Mouse (Mus musculus) limb, embryonic 11.5 days (tissue): ENCODE results near the gene Spc24. TPM values are rescaled to one million over a fixed set of nuclear protein-coding genes. Genes with fewer than 3 reads are reported as not detected.

Experiments
- ATAC-seq: fragments of 200-750 bp; cut with Nextera tagmentation; 2 replicates; pipeline ENCODE4 v1.8.0; 2017; ENCODE audit warnings: low read depth; ENCODE audit not compliant: insufficient number of reproducible peaks, low FRiP score, low TSS enrichment
- DNase-seq: peaks from one replicate; pipeline ENCODE4 v3.0.0-alpha.2; 2015; ENCODE audit warnings: low spot score
- H3K27ac ChIP-seq: fragments of 300-500 bp; sonication (generic); replicated peaks from 2 replicates; pipeline ENCODE4 v1.5.1; 2014; ENCODE audit warnings: low read depth, mild to moderate bottlenecking, low read length
- H3K27me3 ChIP-seq: fragments of 300-500 bp; sonication (generic); 2 replicates; pipeline ENCODE4 v1.6.1; 2014; ENCODE audit warnings: mild to moderate bottlenecking, low read length, mixed read lengths; ENCODE audit not compliant: control insufficient read depth, insufficient read depth
- H3K36me3 ChIP-seq: fragments of 300-500 bp; sonication (generic); 2 replicates; pipeline ENCODE4 v1.6.1; 2014; ENCODE audit warnings: mild to moderate bottlenecking, low read length, moderate library complexity, mixed read lengths; ENCODE audit not compliant: control insufficient read depth, insufficient read depth
- H3K4me1 ChIP-seq: fragments of 300-500 bp; sonication (generic); 2 replicates; pipeline ENCODE4 v1.6.1; 2014; ENCODE audit warnings: low read length, mixed read lengths; ENCODE audit not compliant: control insufficient read depth, insufficient read depth
- H3K4me2 ChIP-seq: fragments of 300-500 bp; sonication (generic); 2 replicates; pipeline ENCODE4 v1.6.1; 2014; ENCODE audit warnings: low read depth, mild to moderate bottlenecking, moderate library complexity; ENCODE audit not compliant: severe bottlenecking
- H3K4me3 ChIP-seq: fragments of 300-500 bp; sonication (generic); 2 replicates; pipeline ENCODE4 v1.5.1; 2014; ENCODE audit warnings: low read depth, low read length
- H3K9ac ChIP-seq: fragments of 300-500 bp; sonication (generic); 2 replicates; pipeline ENCODE4 v1.6.1; 2014; ENCODE audit warnings: mild to moderate bottlenecking, low read length
- H3K9me3 ChIP-seq: fragments of 300-500 bp; sonication (generic); 2 replicates; pipeline ENCODE4 v1.6.1; 2016; ENCODE audit warnings: low read length; ENCODE audit not compliant: control insufficient read depth
- WGBS: fragments of 180-500 bp; shearing (Covaris S2); extraction: QIAGEN DNeasy Blood & Tissue Kit; methylation state at CpG from one replicate; pipeline ENCODE4 v1.1.7; 2014; 5-methylcytosine and 5-hydroxymethylcytosine counted together
- polyA plus RNA-seq: library from polyadenylated mRNA; unstranded; fragments of >200 nt; fragmentation: Nextera tagmentation; extraction: Ambion mirVana; gene quantifications from 2 replicates; pipeline ENCODE4 v1.2.1, GENCODE M21; 2014

The Spc24 gene
- polyA plus RNA-seq, 1 experiment from 2014 or later, result 183 TPM

GRCm38 (mm10) chr9:21762135-21762534 lies 2.0 kb upstream of the Spc24 start:
- peaks cover 3% of the 10 kb centered on the region; the same call in 1 of the 2 replicates for H3K36me3 ChIP-seq
- DNase-seq (no peak), ATAC-seq (no peak)
- no peaks in the 10 kb centered on the region for H3K9me3 ChIP-seq
- H3K4me3 ChIP-seq, result no peak overlapping the region
- H3K27me3 ChIP-seq, result no peaks in the 10 kb centered on the region
- no peak overlapping the region for H3K27ac ChIP-seq
- peaks cover 7% of the 10 kb centered on the region; the same call in 1 of the 2 replicates for H3K4me1 ChIP-seq
- no peak overlapping the region for H3K9ac ChIP-seq
- no peak overlapping the region for H3K4me2 ChIP-seq

- no peak overlapping the region; the same call in 1 of the 2 replicates for H3K27ac ChIP-seq
- H3K36me3 ChIP-seq, result peaks cover 7% of the 10 kb centered on the region; the same call in 1 of the 2 replicates
- H3K4me2 ChIP-seq, result peak overlapping the region; percentile 46
- under 1% methylated on average over 20 of the region's 20 CpGs for WGBS
- DNase-seq (no peak), ATAC-seq (no peak; the same call in 1 of the 2 replicates)
- peaks cover 7% of the 10 kb centered on the region; the same call in 1 of the 2 replicates for H3K4me1 ChIP-seq
- peak overlapping the region; percentile 87 for H3K9ac ChIP-seq
- H3K4me3 ChIP-seq, result peak overlapping the region; percentile 94
- no peaks in the 10 kb centered on the region for H3K27me3 ChIP-seq
- H3K9me3 ChIP-seq, result no peaks in the 10 kb centered on the region
Observed at GRCm38 (mm10) chr9:21759718-21760117, 385 bp downstream of the Spc24 start.

DNA sequence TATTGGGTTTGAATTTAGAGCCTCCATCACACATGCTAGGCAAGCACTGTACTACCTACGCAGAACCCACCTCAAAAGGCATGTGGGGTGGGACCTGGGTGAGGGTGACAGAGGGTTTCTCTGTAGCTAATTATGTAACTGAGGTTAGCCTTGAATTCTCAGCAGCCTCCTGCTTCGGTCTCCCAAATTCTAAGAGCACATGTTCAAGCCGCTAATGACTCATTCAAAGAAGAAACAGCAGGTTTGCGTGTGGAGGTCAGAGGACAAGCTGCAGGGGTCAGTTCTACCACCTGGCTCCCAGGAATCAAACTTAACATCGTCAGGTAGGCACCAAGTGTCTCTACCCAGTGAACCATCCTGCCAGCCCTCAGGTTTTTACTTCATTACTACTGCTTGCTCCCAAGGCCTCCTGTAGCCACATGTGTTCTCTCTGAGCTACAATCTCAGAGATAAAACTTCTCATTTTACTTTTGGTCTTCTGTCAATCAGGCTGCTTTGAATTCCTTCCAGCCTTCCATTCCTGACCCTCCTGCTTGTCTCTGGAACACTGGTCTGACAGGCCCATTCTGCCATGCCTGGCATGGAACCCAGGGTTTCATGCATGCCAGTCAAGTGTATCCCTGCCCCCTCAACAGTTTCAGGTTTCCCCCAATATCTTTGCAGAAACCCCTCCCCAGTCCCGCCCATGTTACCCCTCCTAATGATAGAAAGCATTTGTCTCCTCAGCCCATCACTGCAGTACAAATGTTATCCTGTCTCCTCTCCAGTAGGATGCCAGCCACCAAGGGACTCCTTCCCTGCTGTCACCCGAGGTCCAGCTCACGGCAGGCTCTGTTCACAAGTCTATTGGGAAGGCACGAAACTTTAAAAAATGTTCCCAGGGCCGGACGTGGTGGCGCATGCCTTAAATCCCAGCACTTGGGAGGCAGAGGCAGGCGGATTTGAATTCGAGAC lies 1.2 kb downstream of the Spc24 start:
- no peak for DNase-seq
- Histone ChIP-seq H3K27ac (no peak overlapping the region), H3K9ac (peak overlapping the region; percentile 87; the same call in 1 of the 2 replicates), H3K4me3 (peak overlapping the region; percentile 94), H3K4me1 (peaks cover 7% of the 10 kb centered on the region; the same call in 1 of the 2 replicates), H3K27me3 (no peaks in the 10 kb centered on the region), H3K36me3 (peaks cover 7% of the 10 kb centered on the region; the same call in 1 of the 2 replicates), H3K9me3 (no peaks in the 10 kb centered on the region), H3K4me2 (peak overlapping the region; percentile 46)
- ATAC-seq, result no peak
- WGBS, result 57% methylated on average over 14 of the region's 14 CpGs

DNA sequence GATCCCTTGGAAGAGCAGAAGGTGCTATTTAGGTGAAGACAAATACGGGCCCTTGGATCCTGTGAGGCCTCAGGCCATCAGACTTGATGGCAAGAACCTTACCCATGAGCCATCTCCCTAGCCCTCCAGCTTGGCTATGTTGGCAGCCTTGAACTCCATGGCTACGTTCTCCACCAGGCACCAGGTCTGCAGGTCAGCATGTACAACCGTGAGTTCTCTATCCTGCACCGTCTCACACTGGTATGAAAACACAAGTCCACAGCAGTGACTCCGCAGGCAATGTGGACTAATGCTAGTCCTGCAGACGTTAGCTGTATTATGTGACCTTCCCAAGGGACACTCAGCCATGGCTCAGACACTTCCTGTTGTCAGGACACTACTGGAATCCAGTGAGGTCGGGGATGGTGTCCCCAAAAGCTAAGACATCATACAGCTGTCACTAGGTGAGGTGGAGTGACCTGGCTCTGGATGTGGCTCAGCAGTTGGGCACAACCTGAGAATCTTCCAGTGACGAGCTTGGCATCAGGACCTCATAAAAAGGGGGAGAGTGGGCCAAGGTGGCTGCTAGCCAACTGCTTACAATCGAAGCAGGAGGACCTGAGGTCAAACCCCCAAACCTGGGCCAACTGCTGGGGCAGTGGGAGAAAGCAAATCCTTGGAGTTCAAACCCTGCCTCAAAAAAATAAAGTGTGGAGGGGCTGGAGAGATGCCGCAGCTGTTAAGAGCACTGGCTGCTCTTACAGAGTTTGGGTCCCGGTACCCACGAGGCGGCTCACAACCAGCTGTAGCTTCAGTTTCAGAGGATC lies 5.4 kb downstream of the Spc24 start:
- no peaks in the 10 kb centered on the region for H3K9me3 ChIP-seq
- H3K27ac ChIP-seq, result no peak overlapping the region
- 86% methylated on average over 13 of the region's 13 CpGs for WGBS
- ATAC-seq (no peak), DNase-seq (no peak)
- H3K4me3 ChIP-seq, result no peak overlapping the region
- no peaks in the 10 kb centered on the region for H3K27me3 ChIP-seq
- H3K36me3 ChIP-seq, result peaks cover 7% of the 10 kb centered on the region; the same call in 1 of the 2 replicates
- no peak overlapping the region for H3K4me2 ChIP-seq
- peaks cover 9% of the 10 kb centered on the region; the same call in 1 of the 2 replicates for H3K4me1 ChIP-seq
- H3K9ac ChIP-seq, result no peak overlapping the region

DNA sequence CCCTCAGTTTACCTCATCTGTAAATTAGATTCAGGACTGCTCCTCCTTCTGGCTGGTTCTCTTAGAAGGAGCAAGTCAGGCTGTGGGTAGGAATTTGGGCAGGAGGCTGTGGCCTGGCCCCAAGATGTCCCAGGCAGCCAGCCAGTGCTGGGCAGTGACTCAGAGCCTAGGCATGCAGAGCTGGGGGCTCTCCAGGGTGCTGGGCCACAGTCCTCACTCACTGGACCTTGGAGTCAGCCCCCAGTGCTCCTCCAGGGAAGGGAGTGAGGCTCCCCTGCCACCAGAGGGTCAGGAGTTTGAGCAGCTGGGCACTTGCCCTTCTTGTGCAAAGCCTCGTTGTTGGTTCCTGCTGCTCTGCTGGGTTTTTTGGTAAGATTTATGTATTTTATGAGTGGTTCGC lies 6.1 kb downstream of the Spc24 start:
- H3K36me3 ChIP-seq, result peaks cover 9% of the 10 kb centered on the region; the same call in 1 of the 2 replicates
- no peak overlapping the region for H3K4me2 ChIP-seq
- DNase-seq (no peak), ATAC-seq (no peak)
- H3K4me3 ChIP-seq, result no peak overlapping the region
- H3K27me3 ChIP-seq, result no peaks in the 10 kb centered on the region
- peaks cover 8% of the 10 kb centered on the region; the same call in 1 of the 2 replicates for H3K4me1 ChIP-seq
- H3K9ac ChIP-seq, result no peak overlapping the region
- WGBS, result 82% methylated on average over 2 of the region's 2 CpGs
- H3K9me3 ChIP-seq, result no peaks in the 10 kb centered on the region
- H3K27ac ChIP-seq, result no peak overlapping the region

DNA sequence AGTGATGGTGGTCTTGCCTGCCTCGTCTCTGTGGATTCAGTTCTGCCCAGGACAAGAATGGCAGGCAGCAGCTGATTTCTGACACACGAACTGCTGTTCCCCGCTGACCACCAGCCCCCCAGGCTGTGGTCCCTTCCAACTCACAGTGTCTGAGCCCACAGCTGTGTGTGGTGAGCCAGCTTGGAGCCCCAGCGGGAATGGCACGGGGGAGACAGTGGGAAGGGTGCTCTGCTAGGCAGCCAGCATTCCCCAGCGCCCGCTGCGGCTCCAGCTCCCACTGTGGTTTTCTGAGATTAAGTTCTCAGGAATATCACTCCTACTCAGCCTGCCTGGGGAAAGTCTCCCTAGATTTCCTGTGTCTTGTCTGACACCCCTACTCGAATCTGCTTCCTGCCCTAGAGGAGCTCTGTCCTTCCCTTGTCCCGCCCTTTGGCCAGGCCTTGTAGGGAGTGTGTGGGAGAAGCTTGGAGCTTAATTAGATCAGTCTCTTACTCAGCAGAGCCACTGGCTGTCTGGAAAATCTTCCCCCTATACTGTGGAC lies 7.8 kb downstream of the Spc24 start:
- Histone ChIP-seq H3K9me3 (no peaks in the 10 kb centered on the region), H3K36me3 (peaks cover 22% of the 10 kb centered on the region), H3K27ac (no peak overlapping the region), H3K4me3 (no peak overlapping the region), H3K4me2 (no peak overlapping the region), H3K27me3 (no peaks in the 10 kb centered on the region), H3K4me1 (0 out of 2 replicates have a peak, but pooled peaks cover 2% of the 10 kb centered on the region), H3K9ac (no peak overlapping the region)
- ATAC-seq (no peak), DNase-seq (no peak)
- 55% methylated on average over 10 of the region's 10 CpGs for WGBS

DNA sequence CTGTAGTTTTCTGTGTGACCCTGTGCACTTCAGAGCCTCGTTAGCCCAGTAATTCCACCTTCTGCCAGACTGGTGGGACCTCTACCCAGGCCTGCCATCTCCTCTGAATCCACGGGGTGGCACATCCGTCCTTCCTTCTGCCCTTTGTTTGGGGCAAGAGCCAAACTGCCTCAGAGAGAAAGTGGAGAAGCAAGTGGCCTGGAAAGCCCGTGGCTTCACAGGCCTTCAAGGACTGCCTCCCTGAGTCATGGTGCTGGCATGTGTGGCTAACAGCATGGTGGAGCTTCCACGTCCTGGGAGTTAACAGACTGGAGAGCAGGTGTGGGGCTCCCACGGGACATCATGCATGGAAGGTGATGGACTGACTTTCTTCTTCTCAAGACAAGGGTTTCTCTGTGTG lies 8.8 kb downstream of the Spc24 start:
- DNase-seq (no peak), ATAC-seq (no peak)
- Histone ChIP-seq H3K27me3 (no peaks in the 10 kb centered on the region), H3K4me3 (no peak overlapping the region), H3K9ac (no peak overlapping the region), H3K27ac (no peak overlapping the region), H3K36me3 (peaks cover 25% of the 10 kb centered on the region), H3K4me2 (no peak overlapping the region), H3K9me3 (no peaks in the 10 kb centered on the region), H3K4me1 (0 out of 2 replicates have a peak, but pooled peaks cover 2% of the 10 kb centered on the region)
- WGBS, result 73% methylated on average over 6 of the region's 6 CpGs

DNA sequence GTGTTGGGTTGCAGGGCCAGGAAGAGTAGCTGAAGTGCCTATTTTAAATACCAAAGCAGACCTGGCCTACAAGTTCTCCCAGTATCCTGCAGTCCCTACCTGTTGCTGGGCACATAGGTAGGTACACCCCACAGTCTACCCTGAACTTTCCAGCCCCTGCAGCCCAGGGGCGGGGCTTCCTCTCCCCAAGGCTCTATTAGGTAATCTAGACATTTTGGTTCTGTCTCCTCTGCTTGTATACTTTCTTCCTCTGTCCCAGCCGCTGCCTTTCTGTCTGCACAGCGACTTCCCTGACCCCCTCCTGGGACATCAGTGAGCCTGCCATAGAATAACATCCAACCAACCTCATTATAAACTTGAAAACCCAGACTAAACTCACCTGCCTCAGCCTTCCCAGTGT lies 9.7 kb downstream of the Spc24 start:
- Histone ChIP-seq H3K4me3 (no peak overlapping the region), H3K27me3 (no peaks in the 10 kb centered on the region), H3K4me2 (no peak overlapping the region), H3K4me1 (0 out of 2 replicates have a peak, but pooled peaks cover 2% of the 10 kb centered on the region), H3K9ac (no peak overlapping the region), H3K36me3 (peaks cover 28% of the 10 kb centered on the region), H3K27ac (no peak overlapping the region), H3K9me3 (no peaks in the 10 kb centered on the region)
- no peak for ATAC-seq
- DNase-seq, result no peak
- WGBS, result 70% methylated on average over 3 of the region's 3 CpGs
